32 mouse cellular contexts compared by ENCODE assay signal in the genomic region with DNA sequence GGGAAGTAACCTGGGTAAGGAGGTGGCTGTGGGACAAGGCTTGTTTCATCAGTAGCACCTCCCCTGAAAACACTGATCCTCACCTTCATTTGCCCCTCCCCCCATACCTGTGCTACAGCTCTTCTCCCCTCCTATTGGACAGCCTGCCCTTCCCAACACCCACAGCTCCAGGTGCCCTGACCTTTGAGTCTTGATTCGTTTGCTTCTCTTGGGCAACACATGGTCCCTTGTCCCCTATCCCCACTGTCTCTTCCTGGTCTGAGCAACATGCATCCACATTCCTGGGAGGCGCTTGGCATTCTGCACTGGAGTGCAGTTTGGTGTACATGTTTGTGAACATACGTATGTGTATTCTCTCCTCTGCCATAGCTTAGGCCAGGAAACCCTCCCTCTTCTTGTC. TPM values are rescaled to one million over a fixed set of nuclear protein-coding genes. Genes with fewer than 3 reads are reported as not detected.
DNase-seq lines count a peak whose midpoint lies in the region; ATAC-seq and TF ChIP-seq lines count a peak whose summit lies in the region.
"Had no signal": no experiment of that assay in that cellular context is flagged by ENCODE, and none has a peak within 500 bp of the region (broad histone marks: within the 10 kb centered on the region; RNA-seq: fewer than 3 reads in every experiment).

No protein-coding gene starts in this region.

- H3K4me2 ChIP-seq in liver, embryonic 14.5 days (ENCODE audit: low read depth), result no peak overlapping the region
- H3K4me2 ChIP-seq in liver, embryonic 12.5 days, result no peak overlapping the region
- no peak overlapping the region for H3K4me2 ChIP-seq in midbrain, embryonic 16.5 days (ENCODE audit: low read length)
- H3K4me2 ChIP-seq in midbrain, postnatal 0 days (ENCODE audit: low read depth, low read length, poor library complexity, severe bottlenecking), result no peak overlapping the region
- H3K4me2 ChIP-seq: embryonic facial prominence, embryonic 15.5 days; forebrain, embryonic 13.5 days; heart, embryonic 13.5 days; hindbrain, embryonic 15.5 days; midbrain, embryonic 15.5 days; neural tube, embryonic 12.5 days had no signal

- DNase-seq in liver, embryonic 14.5 days (ENCODE audit: low read depth in 3 of 3, low spot score in 3 of 3), result no peak
- DNase-seq in midbrain, postnatal 0 days (ENCODE audit: low spot score), result no peak
- no peak for DNase-seq in limb, embryonic 10.5 days (ENCODE audit: low spot score)
- no peak for DNase-seq in embryo, embryonic 9.5 days (ENCODE audit: extremely low spot score)
- DNase-seq in spleen, postnatal 10 days (ENCODE audit: low spot score in 2 of 2), result no peak
- DNase-seq: adrenal gland, postnatal 25 days; cerebellum, adult 11-12 months; cerebellum, adult 9-11 months; gastrocnemius, postnatal 25 days; heart, adult 18-20 months; heart, postnatal 10 days; kidney, adult 8-10 months; kidney, postnatal 4 days; lung, postnatal 14 days; right cerebral cortex, adult 18-20 months; spleen, adult 18-20 months; thymus, adult 18-20 months; thymus, postnatal 25 days had no signal

- H3K4me1 ChIP-seq in liver, embryonic 14.5 days (replicated peaks; ENCODE audit: control insufficient read depth in 2 of 2, insufficient read depth in 2 of 2, low read length in 1 of 2), result peaks cover 2 to 8% of the 10 kb centered on the region in 2 experiments
- peaks cover 16% of the 10 kb centered on the region for H3K4me1 ChIP-seq in liver, embryonic 12.5 days
- no peaks in the 10 kb centered on the region for H3K4me1 ChIP-seq in midbrain, embryonic 16.5 days (ENCODE audit: control insufficient read depth, insufficient read depth, low read length)
- no peaks in the 10 kb centered on the region for H3K4me1 ChIP-seq in midbrain, postnatal 0 days (ENCODE audit: insufficient read depth, low read length)
- peaks cover 35% of the 10 kb centered on the region for H3K4me1 ChIP-seq in limb, embryonic 10.5 days
- H3K4me1 ChIP-seq: forebrain, embryonic 13.5 days; hindbrain, embryonic 15.5 days; midbrain, embryonic 15.5 days had no signal

- no peak for TF ChIP-seq CTCF in liver, embryonic 14.5 days (IDR thresholded peaks at IDR 0.05; ENCODE audit: low read depth)
- TF ChIP-seq CTCF in midbrain, postnatal 0 days (IDR thresholded peaks at IDR 0.05), result no peak

- no peak overlapping the region for H3K4me3 ChIP-seq in liver, embryonic 14.5 days (ENCODE audit: insufficient read depth in 1 of 2, low read depth in 2 of 2, low read length in 2 of 2)
- H3K4me3 ChIP-seq in liver, embryonic 12.5 days, result no peak overlapping the region
- H3K4me3 ChIP-seq in midbrain, embryonic 16.5 days (ENCODE audit: low read depth, low read length), result no peak overlapping the region
- H3K4me3 ChIP-seq in midbrain, postnatal 0 days (ENCODE audit: low read depth, low read length), result no peak overlapping the region
- no peak overlapping the region for H3K4me3 ChIP-seq in limb, embryonic 10.5 days
- H3K4me3 ChIP-seq: embryonic facial prominence, embryonic 15.5 days; forebrain, embryonic 13.5 days; heart, embryonic 13.5 days; hindbrain, embryonic 15.5 days; midbrain, embryonic 10.5 days; midbrain, embryonic 15.5 days; myocyte; neural tube, embryonic 12.5 days had no signal

- WGBS in liver, embryonic 14.5 days (ENCODE audit: insufficient replicate concordance), result 74% methylated on average over 3 of the region's 3 CpGs
- WGBS in liver, embryonic 12.5 days (ENCODE audit: insufficient replicate concordance), result 73% methylated on average over 3 of the region's 3 CpGs
- 93% methylated on average over 3 of the region's 3 CpGs for WGBS in midbrain, embryonic 16.5 days
- WGBS in midbrain, postnatal 0 days, result 90% methylated on average over 3 of the region's 3 CpGs
- 85% methylated on average over 3 of the region's 3 CpGs for whole genome bisulfite sequencing in limb, embryonic 10.5 days

- no peaks in the 10 kb centered on the region for H3K9me3 ChIP-seq in liver, embryonic 14.5 days (ENCODE audit: control insufficient read depth, low read length)
- no peaks in the 10 kb centered on the region for H3K9me3 ChIP-seq in liver, embryonic 12.5 days (replicated peaks)
- no peaks in the 10 kb centered on the region for H3K9me3 ChIP-seq in midbrain, embryonic 16.5 days (replicated peaks; ENCODE audit: control insufficient read depth, low read length, poor library complexity, severe bottlenecking)
- H3K9me3 ChIP-seq in midbrain, postnatal 0 days (ENCODE audit: low read length), result no peaks in the 10 kb centered on the region
- no peaks in the 10 kb centered on the region for H3K9me3 ChIP-seq in limb, embryonic 10.5 days (replicated peaks)
- H3K9me3 ChIP-seq: embryonic facial prominence, embryonic 15.5 days; forebrain, embryonic 13.5 days; heart, embryonic 13.5 days; hindbrain, embryonic 15.5 days; midbrain, embryonic 10.5 days; midbrain, embryonic 15.5 days; neural tube, embryonic 12.5 days had no signal

- H3K36me3 ChIP-seq in liver, embryonic 14.5 days (replicated peaks; ENCODE audit: control insufficient read depth, insufficient read depth, low read depth), result peaks cover 11% of the 10 kb centered on the region
- peaks cover 54% of the 10 kb centered on the region for H3K36me3 ChIP-seq in liver, embryonic 12.5 days
- peaks cover 8% of the 10 kb centered on the region; the same call in 1 of the 2 replicates for H3K36me3 ChIP-seq in midbrain, embryonic 16.5 days (ENCODE audit: control insufficient read depth, insufficient read depth, low read length)
- peaks cover 29% of the 10 kb centered on the region for H3K36me3 ChIP-seq in midbrain, postnatal 0 days (ENCODE audit: insufficient read depth, low read length)
- peaks cover 50% of the 10 kb centered on the region for H3K36me3 ChIP-seq in limb, embryonic 10.5 days

- H3K27ac ChIP-seq in liver, embryonic 14.5 days, result no peak overlapping the region
- H3K27ac ChIP-seq in liver, embryonic 12.5 days, result no peak overlapping the region
- no peak overlapping the region for H3K27ac ChIP-seq in midbrain, embryonic 16.5 days (ENCODE audit: low read length)
- H3K27ac ChIP-seq in midbrain, postnatal 0 days (ENCODE audit: low read depth, low read length), result no peak overlapping the region
- H3K27ac ChIP-seq in limb, embryonic 10.5 days, result peak overlapping the region; percentile 79
- H3K27ac ChIP-seq: forebrain, embryonic 13.5 days; hindbrain, embryonic 15.5 days; kidney, postnatal 0 days; midbrain, embryonic 10.5 days; midbrain, embryonic 15.5 days; neural tube, embryonic 12.5 days; stomach, postnatal 0 days had no signal

- no peaks in the 10 kb centered on the region for H3K27me3 ChIP-seq in liver, embryonic 14.5 days (ENCODE audit: control insufficient read depth, insufficient read depth, low read length)
- H3K27me3 ChIP-seq in liver, embryonic 12.5 days (replicated peaks), result no peaks in the 10 kb centered on the region
- no peaks in the 10 kb centered on the region for H3K27me3 ChIP-seq in midbrain, embryonic 16.5 days (ENCODE audit: control insufficient read depth, insufficient read depth, low read depth, low read length)
- H3K27me3 ChIP-seq in midbrain, postnatal 0 days (ENCODE audit: insufficient read depth, low read length), result no peaks in the 10 kb centered on the region
- H3K27me3 ChIP-seq in limb, embryonic 10.5 days (ENCODE audit: low read depth, poor library complexity, severe bottlenecking), result no peaks in the 10 kb centered on the region
- H3K27me3 ChIP-seq: embryonic facial prominence, embryonic 15.5 days; forebrain, embryonic 13.5 days; heart, embryonic 13.5 days; hindbrain, embryonic 15.5 days; midbrain, embryonic 15.5 days; neural tube, embryonic 12.5 days had no signal

- no peak for TF ChIP-seq EP300 in liver, embryonic 14.5 days (IDR thresholded peaks at IDR 0.05; ENCODE audit: low read depth)

- no peak overlapping the region for H3K9ac ChIP-seq in liver, embryonic 14.5 days (replicated peaks)
- no peak overlapping the region for H3K9ac ChIP-seq in liver, embryonic 12.5 days
- 0 out of 2 replicates have a peak overlapping the region, but pooled peaks have one; percentile 20 for H3K9ac ChIP-seq in midbrain, embryonic 16.5 days (ENCODE audit: low read depth, low read length)
- no peak overlapping the region for H3K9ac ChIP-seq in midbrain, postnatal 0 days (replicated peaks; ENCODE audit: low read length, poor library complexity, severe bottlenecking)
- H3K9ac ChIP-seq: embryonic facial prominence, embryonic 15.5 days; forebrain, embryonic 13.5 days; heart, embryonic 13.5 days; hindbrain, embryonic 15.5 days; midbrain, embryonic 15.5 days; neural tube, embryonic 12.5 days had no signal

- ATAC-seq in liver, embryonic 14.5 days (ENCODE audit: insufficient read depth), result peak; percentile 22; the same call in 1 of the 2 replicates
- ATAC-seq in liver, embryonic 12.5 days, result no peak
- ATAC-seq in midbrain, embryonic 16.5 days, result no peak
- ATAC-seq in midbrain, postnatal 0 days (ENCODE audit: low FRiP score), result no peak
- ATAC-seq: CD4-positive, CD25-positive, alpha-beta regulatory T cell, adult 4 months; forebrain, embryonic 13.5 days; inflammation-experienced regulatory T-cells, adult 6 months; midbrain, embryonic 15.5 days had no signal

RNA-seq across cellular contexts. Expression of a gene that starts 16.2 kb away (rescaled TPM):
- polyA plus RNA-seq in liver, embryonic 14.5 days (2012; rRNA removed), result 90.4 and 124 TPM in 2 replicates
- polyA plus RNA-seq in liver, embryonic 14.5 days (2014; fragmentation: Nextera tagmentation; extraction: Ambion mirVana), result 148 and 153 TPM in 2 replicates
- polyA plus RNA-seq in liver, embryonic 12.5 days (2016; fragmentation: Nextera tagmentation; extraction: Ambion mirVana), result 205 and 206 TPM in 2 replicates
- 195 and 197 TPM in 2 replicates for polyA plus RNA-seq in midbrain, embryonic 16.5 days (2015; fragmentation: Nextera tagmentation; extraction: Ambion mirVana)
- 132 and 137 TPM in 2 replicates for total RNA-seq in midbrain, postnatal 0 days (2014; rRNA removed)
- polyA plus RNA-seq in midbrain, postnatal 0 days (2015; fragmentation: Nextera tagmentation; extraction: Ambion mirVana), result 207 and 222 TPM in 2 replicates
- polyA plus RNA-seq in limb, embryonic 10.5 days (2016; fragmentation: Nextera tagmentation; extraction: Ambion mirVana), result 293 and 361 TPM in 2 replicates

RNA-seq across cellular contexts. Expression of a gene that starts 29.5 kb away (rescaled TPM):
- 5.3 and 5.4 TPM in 2 replicates for polyA plus RNA-seq in liver, embryonic 14.5 days (2012; rRNA removed)
- polyA plus RNA-seq in liver, embryonic 14.5 days (2014; fragmentation: Nextera tagmentation; extraction: Ambion mirVana), result 3.2 and 3.7 TPM in 2 replicates
- polyA plus RNA-seq in liver, embryonic 12.5 days (2016; fragmentation: Nextera tagmentation; extraction: Ambion mirVana), result 8.9 TPM in 2 replicates
- 21.1 and 26.3 TPM in 2 replicates for polyA plus RNA-seq in midbrain, embryonic 16.5 days (2015; fragmentation: Nextera tagmentation; extraction: Ambion mirVana)
- total RNA-seq in midbrain, postnatal 0 days (2014; rRNA removed), result 25.3 and 25.7 TPM in 2 replicates
- polyA plus RNA-seq in midbrain, postnatal 0 days (2015; fragmentation: Nextera tagmentation; extraction: Ambion mirVana), result 12.6 and 13.2 TPM in 2 replicates
- 18.0 and 21.5 TPM in 2 replicates for polyA plus RNA-seq in limb, embryonic 10.5 days (2016; fragmentation: Nextera tagmentation; extraction: Ambion mirVana)

RNA-seq across cellular contexts. Expression of a gene that starts 40.4 kb away (rescaled TPM):
- polyA plus RNA-seq in liver, embryonic 14.5 days (2012; rRNA removed), result 0.09 and 0.11 TPM in 2 replicates
- 0.25 and 0.27 TPM in 2 replicates for polyA plus RNA-seq in liver, embryonic 14.5 days (2014; fragmentation: Nextera tagmentation; extraction: Ambion mirVana)
- polyA plus RNA-seq in liver, embryonic 12.5 days (2016; fragmentation: Nextera tagmentation; extraction: Ambion mirVana), result 0.62 and 0.65 TPM in 2 replicates
- polyA plus RNA-seq in midbrain, embryonic 16.5 days (2015; fragmentation: Nextera tagmentation; extraction: Ambion mirVana), result 1.3 and 1.4 TPM in 2 replicates
- 0.66 and 2.1 TPM in 2 replicates for total RNA-seq in midbrain, postnatal 0 days (2014; rRNA removed)
- polyA plus RNA-seq in midbrain, postnatal 0 days (2015; fragmentation: Nextera tagmentation; extraction: Ambion mirVana), result 0.32 and 0.51 TPM in 2 replicates
- 2.3 TPM in 2 replicates for polyA plus RNA-seq in limb, embryonic 10.5 days (2016; fragmentation: Nextera tagmentation; extraction: Ambion mirVana)
